Mouse (Mus musculus): ENCODE measurements around the gene Gng12. TPM values are rescaled to one million over a fixed set of nuclear protein-coding genes. Genes with fewer than 3 reads are reported as not detected.

The Gng12 gene
- polyA plus RNA-seq, 1 experiment from 2014 or later: 34.7 TPM

- no peaks in the 10 kb centered on the region for H3K4me1 ChIP-seq (ENCODE audit: control insufficient read depth, insufficient read depth, low read length)
- no peak overlapping the region for H3K27ac ChIP-seq (replicated peaks; ENCODE audit: low read depth, low read length)
- no peaks in the 10 kb centered on the region for H3K27me3 ChIP-seq (ENCODE audit: control insufficient read depth, insufficient read depth, low read length)
- WGBS: 97% methylated on average over 1 of the region's 1 CpGs
- ATAC-seq (ENCODE audit: low FRiP score, low TSS enrichment): no peak
- no peak overlapping the region for H3K4me3 ChIP-seq (replicated peaks; ENCODE audit: low read depth, low read length)
- H3K9ac ChIP-seq (replicated peaks; ENCODE audit: low read length): no peak overlapping the region
- no peaks in the 10 kb centered on the region for H3K9me3 ChIP-seq (ENCODE audit: control insufficient read depth, low read length)
- DNase-seq: no peak
- no peaks in the 10 kb centered on the region for H3K36me3 ChIP-seq (ENCODE audit: control insufficient read depth, insufficient read depth, low read length)
- H3K4me2 ChIP-seq (ENCODE audit: low read length): no peak overlapping the region
Measured at GRCm38 (mm10) chr6:66995825-66996224, 99.6 kb downstream of the Gng12 start.

DNA sequence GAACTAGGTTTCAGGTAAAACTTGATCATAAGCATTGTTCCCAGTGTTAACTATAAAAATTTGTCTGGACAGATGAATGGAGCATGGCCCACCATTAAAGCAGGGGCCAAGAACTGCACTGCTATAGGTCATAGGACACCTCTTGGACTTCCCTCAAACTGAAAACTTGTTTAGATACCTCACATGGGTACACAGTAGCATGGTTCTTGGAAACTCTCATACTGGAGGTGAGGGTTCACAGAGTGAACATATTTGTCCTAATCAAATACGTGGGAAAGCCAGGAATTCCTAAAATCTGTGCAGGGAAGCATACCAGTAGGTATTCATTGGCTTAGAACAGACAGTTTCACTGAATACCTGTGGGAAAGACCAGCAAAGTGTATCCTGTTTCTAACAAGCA lies 100.1 kb downstream of the Gng12 start:
- WGBS: 83% methylated on average over 1 of the region's 1 CpGs
- H3K9ac ChIP-seq (replicated peaks; ENCODE audit: low read length): no peak overlapping the region
- no peaks in the 10 kb centered on the region for H3K9me3 ChIP-seq (ENCODE audit: control insufficient read depth, low read length)
- ATAC-seq (ENCODE audit: low FRiP score, low TSS enrichment) (no peak), DNase-seq (no peak)
- H3K27me3 ChIP-seq (ENCODE audit: control insufficient read depth, insufficient read depth, low read length): no peaks in the 10 kb centered on the region
- H3K4me1 ChIP-seq (ENCODE audit: control insufficient read depth, insufficient read depth, low read length): no peaks in the 10 kb centered on the region
- H3K4me2 ChIP-seq (ENCODE audit: low read length): no peak overlapping the region
- H3K4me3 ChIP-seq (replicated peaks; ENCODE audit: low read depth, low read length): no peak overlapping the region
- no peak overlapping the region for H3K27ac ChIP-seq (replicated peaks; ENCODE audit: low read depth, low read length)
- no peaks in the 10 kb centered on the region for H3K36me3 ChIP-seq (ENCODE audit: control insufficient read depth, insufficient read depth, low read length)

GRCm38 (mm10) chr6:66998645-66999044 lies 102.4 kb downstream of the Gng12 start:
- ATAC-seq (ENCODE audit: low FRiP score, low TSS enrichment) (no peak), DNase-seq (no peak)
- H3K4me3 ChIP-seq (replicated peaks; ENCODE audit: low read depth, low read length): no peak overlapping the region
- no peak overlapping the region for H3K27ac ChIP-seq (replicated peaks; ENCODE audit: low read depth, low read length)
- H3K9me3 ChIP-seq (ENCODE audit: control insufficient read depth, low read length): no peaks in the 10 kb centered on the region
- no peak overlapping the region for H3K4me2 ChIP-seq (ENCODE audit: low read length)
- no peaks in the 10 kb centered on the region for H3K36me3 ChIP-seq (ENCODE audit: control insufficient read depth, insufficient read depth, low read length)
- WGBS: 82% methylated on average over 2 of the region's 2 CpGs
- no peaks in the 10 kb centered on the region for H3K4me1 ChIP-seq (ENCODE audit: control insufficient read depth, insufficient read depth, low read length)
- H3K27me3 ChIP-seq (ENCODE audit: control insufficient read depth, insufficient read depth, low read length): no peaks in the 10 kb centered on the region
- no peak overlapping the region for H3K9ac ChIP-seq (replicated peaks; ENCODE audit: low read length)

GRCm38 (mm10) chr6:66999800-67000199 lies 103.6 kb downstream of the Gng12 start:
- H3K4me3 ChIP-seq (replicated peaks; ENCODE audit: low read depth, low read length): no peak overlapping the region
- H3K4me1 ChIP-seq (ENCODE audit: control insufficient read depth, insufficient read depth, low read length): no peaks in the 10 kb centered on the region
- DNase-seq (no peak), ATAC-seq (ENCODE audit: low FRiP score, low TSS enrichment) (no peak)
- H3K27me3 ChIP-seq (ENCODE audit: control insufficient read depth, insufficient read depth, low read length): no peaks in the 10 kb centered on the region
- H3K27ac ChIP-seq (replicated peaks; ENCODE audit: low read depth, low read length): no peak overlapping the region
- H3K9me3 ChIP-seq (ENCODE audit: control insufficient read depth, low read length): no peaks in the 10 kb centered on the region
- no peak overlapping the region for H3K9ac ChIP-seq (replicated peaks; ENCODE audit: low read length)
- no peak overlapping the region for H3K4me2 ChIP-seq (ENCODE audit: low read length)
- H3K36me3 ChIP-seq (ENCODE audit: control insufficient read depth, insufficient read depth, low read length): no peaks in the 10 kb centered on the region

DNA sequence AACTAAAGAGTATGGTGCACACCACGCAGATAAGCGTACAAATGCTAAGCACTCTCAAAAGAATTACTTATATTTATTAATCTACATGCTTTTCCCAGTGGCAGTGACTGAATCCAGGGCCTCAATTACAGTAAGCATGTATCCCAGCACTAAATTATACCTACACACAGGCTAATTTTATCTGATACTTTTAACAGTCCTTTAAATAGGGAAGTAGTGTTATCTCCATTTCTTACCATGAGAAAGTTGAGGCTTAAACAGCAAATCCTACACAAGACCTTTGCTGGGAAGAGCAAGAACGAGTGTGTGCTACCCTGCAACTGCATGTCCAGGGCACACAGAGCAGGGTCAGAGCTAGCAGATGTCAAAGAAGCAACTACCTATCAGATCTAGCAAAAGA lies 113.7 kb downstream of the Gng12 start:
- no peak for ATAC-seq (ENCODE audit: low FRiP score, low TSS enrichment)
- WGBS: 96% methylated on average over 3 of the region's 3 CpGs
- H3K4me2 ChIP-seq (ENCODE audit: low read length): no peak overlapping the region

DNA sequence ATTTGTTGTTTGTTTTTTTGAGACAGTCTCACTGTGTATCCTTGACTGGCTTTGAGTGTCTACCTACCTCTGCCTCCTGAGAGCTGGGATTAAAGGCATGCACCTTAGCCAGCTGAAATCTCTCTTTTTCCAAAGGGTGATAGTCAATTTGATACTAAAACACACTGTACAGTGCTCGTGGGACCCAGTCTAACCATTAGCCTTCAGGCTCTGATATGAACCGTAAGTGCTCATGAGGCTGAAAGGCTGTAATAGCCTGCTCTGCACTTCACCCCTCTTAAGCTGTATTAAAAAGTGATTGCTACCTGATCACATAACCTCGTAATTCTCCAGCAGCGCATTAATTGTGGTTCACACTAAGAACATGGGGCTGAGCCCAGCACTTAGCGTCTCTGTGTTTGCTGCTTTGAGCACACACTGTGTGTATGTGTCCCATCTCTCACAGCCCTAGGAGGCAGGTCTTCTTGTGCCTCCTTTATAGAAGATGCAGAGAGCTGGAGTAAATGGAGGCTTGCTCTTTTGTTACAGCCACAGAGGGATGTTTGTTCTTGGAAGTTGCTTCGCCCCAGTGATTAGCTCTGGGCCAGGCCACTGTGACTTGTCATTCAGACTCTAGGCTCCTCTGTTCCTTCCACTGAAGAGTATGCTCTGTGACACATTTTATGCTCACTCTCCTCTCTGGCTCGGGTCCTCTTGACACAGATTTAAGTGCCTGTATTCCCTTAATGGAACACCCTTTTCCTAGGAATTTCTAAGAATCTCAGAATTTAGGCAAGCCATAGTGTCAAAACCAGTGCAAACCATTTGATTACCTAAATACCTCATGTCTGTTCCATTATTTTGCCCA lies 114.4 kb downstream of the Gng12 start:
- Histone ChIP-seq H3K27ac (replicated peaks; ENCODE audit: low read depth, low read length) (no peak overlapping the region), H3K4me2 (ENCODE audit: low read length) (no peak overlapping the region), H3K4me3 (replicated peaks; ENCODE audit: low read depth, low read length) (no peak overlapping the region), H3K9ac (replicated peaks; ENCODE audit: low read length) (no peak overlapping the region), H3K36me3 (ENCODE audit: control insufficient read depth, insufficient read depth, low read length) (no peaks in the 10 kb centered on the region), H3K9me3 (ENCODE audit: control insufficient read depth, low read length) (no peaks in the 10 kb centered on the region), H3K4me1 (ENCODE audit: control insufficient read depth, insufficient read depth, low read length) (no peaks in the 10 kb centered on the region), H3K27me3 (ENCODE audit: control insufficient read depth, insufficient read depth, low read length) (no peaks in the 10 kb centered on the region)
- ATAC-seq (ENCODE audit: low FRiP score, low TSS enrichment) (no peak), DNase-seq (peak; percentile 9)
- 57% methylated on average over 7 of the region's 7 CpGs for WGBS

More for the DNA sequence above, 113.7 kb downstream of the Gng12 start:
- H3K4me3 ChIP-seq (replicated peaks; ENCODE audit: low read depth, low read length): no peak overlapping the region
- no peak overlapping the region for H3K9ac ChIP-seq (replicated peaks; ENCODE audit: low read length)
- no peaks in the 10 kb centered on the region for H3K27me3 ChIP-seq (ENCODE audit: control insufficient read depth, insufficient read depth, low read length)
- no peaks in the 10 kb centered on the region for H3K36me3 ChIP-seq (ENCODE audit: control insufficient read depth, insufficient read depth, low read length)
- DNase-seq: no peak
- H3K9me3 ChIP-seq (ENCODE audit: control insufficient read depth, low read length): no peaks in the 10 kb centered on the region
- H3K4me1 ChIP-seq (ENCODE audit: control insufficient read depth, insufficient read depth, low read length): no peaks in the 10 kb centered on the region
- no peak overlapping the region for H3K27ac ChIP-seq (replicated peaks; ENCODE audit: low read depth, low read length)

- ATAC-seq (ENCODE audit: low FRiP score, low TSS enrichment): no peak
- no peaks in the 10 kb centered on the region for H3K36me3 ChIP-seq (ENCODE audit: control insufficient read depth, insufficient read depth, low read length)
- H3K4me3 ChIP-seq (replicated peaks; ENCODE audit: low read depth, low read length): no peak overlapping the region
Measured at GRCm38 (mm10) chr6:67011217-67011518, 115.0 kb downstream of the Gng12 start.

DNA sequence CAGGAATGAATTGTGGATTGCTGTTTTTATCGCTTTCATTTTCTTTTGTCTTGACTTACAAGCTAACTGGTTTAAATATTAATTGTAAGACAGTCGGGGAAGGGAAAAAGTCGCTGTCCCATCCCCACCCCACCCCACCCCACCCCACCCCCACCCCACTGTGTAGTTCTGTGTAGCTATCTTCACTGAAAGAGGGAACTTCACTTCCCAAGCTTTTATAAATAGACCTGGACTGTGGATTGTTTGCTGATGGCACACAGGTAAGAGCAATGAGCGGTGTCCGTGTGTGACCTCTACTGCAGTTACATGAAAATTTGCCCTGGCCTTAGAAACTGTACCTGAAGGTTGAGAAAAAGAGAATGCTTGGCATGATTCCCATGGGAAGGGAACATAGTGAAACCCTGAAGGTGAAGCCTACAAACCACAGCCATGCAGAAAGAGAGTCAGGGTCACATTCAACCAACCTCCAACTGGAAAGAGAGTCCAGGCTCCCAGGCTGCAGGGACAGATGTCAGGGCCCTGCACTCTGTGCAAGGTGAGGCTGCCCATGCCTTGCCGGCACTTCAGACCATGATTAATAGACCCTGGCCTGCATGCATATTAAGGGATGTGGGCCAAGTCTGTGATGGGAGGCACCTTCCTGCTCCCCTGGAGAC lies 117.2 kb downstream of the Gng12 start:
- no peak overlapping the region for H3K27ac ChIP-seq (replicated peaks; ENCODE audit: low read depth, low read length)
- H3K9me3 ChIP-seq (ENCODE audit: control insufficient read depth, low read length): no peaks in the 10 kb centered on the region
- no peak overlapping the region for H3K9ac ChIP-seq (replicated peaks; ENCODE audit: low read length)
- no peaks in the 10 kb centered on the region for H3K4me1 ChIP-seq (ENCODE audit: control insufficient read depth, insufficient read depth, low read length)
- no peaks in the 10 kb centered on the region for H3K27me3 ChIP-seq (ENCODE audit: control insufficient read depth, insufficient read depth, low read length)
- no peaks in the 10 kb centered on the region for H3K36me3 ChIP-seq (ENCODE audit: control insufficient read depth, insufficient read depth, low read length)
- no peak overlapping the region for H3K4me3 ChIP-seq (replicated peaks; ENCODE audit: low read depth, low read length)
- ATAC-seq (ENCODE audit: low FRiP score, low TSS enrichment) (no peak), DNase-seq (no peak)
- 92% methylated on average over 6 of the region's 6 CpGs for WGBS
- H3K4me2 ChIP-seq (ENCODE audit: low read length): no peak overlapping the region

More at GRCm38 (mm10) chr6:67011217-67011518, 115.0 kb downstream of the Gng12 start:
- Histone ChIP-seq H3K4me2 (ENCODE audit: low read length) (no peak overlapping the region), H3K4me1 (ENCODE audit: control insufficient read depth, insufficient read depth, low read length) (no peaks in the 10 kb centered on the region), H3K27me3 (ENCODE audit: control insufficient read depth, insufficient read depth, low read length) (no peaks in the 10 kb centered on the region), H3K27ac (replicated peaks; ENCODE audit: low read depth, low read length) (no peak overlapping the region), H3K9ac (replicated peaks; ENCODE audit: low read length) (no peak overlapping the region), H3K9me3 (ENCODE audit: control insufficient read depth, low read length) (no peaks in the 10 kb centered on the region)
- no peak for DNase-seq
